Mouse (Mus musculus) neural tube, embryonic 13.5 days (tissue): Measurements from ENCODE around the gene Ccdc82. TPM values are rescaled to one million over a fixed set of nuclear protein-coding genes. Genes with fewer than 3 reads are reported as not detected.
A peak's percentile ranks its signal among the peaks of the same experiment; 100 is the strongest.

Experiments
- ATAC-seq: fragments of 200-750 bp; cut with Nextera tagmentation; 2 replicates; pipeline ENCODE4 v1.8.0; 2017; ENCODE audit warnings: low read depth, mild to moderate bottlenecking, moderate TSS enrichment, moderate library complexity
- H3K27ac ChIP-seq: fragments of 300-500 bp; sonication (generic); replicated peaks from 2 replicates; pipeline ENCODE4 v1.5.1; 2015; ENCODE audit warnings: moderate library complexity, mild to moderate bottlenecking, inconsistent platforms
- H3K27me3 ChIP-seq: fragments of 300-500 bp; sonication (generic); 2 replicates; pipeline ENCODE4 v1.6.1; 2015; ENCODE audit warnings: mild to moderate bottlenecking, inconsistent platforms
- H3K36me3 ChIP-seq: fragments of 300-500 bp; sonication (generic); 2 replicates; pipeline ENCODE4 v1.6.1; 2015; ENCODE audit warnings: mild to moderate bottlenecking, inconsistent platforms
- H3K4me1 ChIP-seq: fragments of 300-500 bp; sonication (generic); replicated peaks from 2 replicates; pipeline ENCODE4 v1.6.1; 2015; ENCODE audit warnings: inconsistent platforms
- H3K4me2 ChIP-seq: fragments of 300-500 bp; sonication (generic); 2 replicates; pipeline ENCODE4 v1.6.1; 2015; ENCODE audit warnings: inconsistent platforms, mild to moderate bottlenecking, moderate library complexity
- H3K4me3 ChIP-seq: fragments of 300-500 bp; sonication (generic); 2 replicates; pipeline ENCODE4 v1.5.1; 2015; ENCODE audit warnings: mild to moderate bottlenecking, inconsistent platforms
- H3K9ac ChIP-seq: fragments of 300-500 bp; sonication (generic); 2 replicates; pipeline ENCODE4 v1.6.1; 2015; ENCODE audit warnings: moderate library complexity, mild to moderate bottlenecking, inconsistent platforms
- H3K9me3 ChIP-seq: fragments of 300-500 bp; sonication (generic); 2 replicates; pipeline ENCODE4 v1.6.1; 2016; ENCODE audit warnings: inconsistent platforms
- WGBS: fragments of 180-500 bp; shearing (Covaris S2); methylation state at CpG from one replicate; pipeline ENCODE4 v1.1.7; 2015; 5-methylcytosine and 5-hydroxymethylcytosine counted together
- polyA plus RNA-seq: library from polyadenylated mRNA; unstranded; fragments of >200 nt; fragmentation: Nextera tagmentation; extraction: Ambion mirVana; gene quantifications from 2 replicates; pipeline ENCODE4 v1.2.1, GENCODE M21; 2015

Gene Ccdc82
- polyA plus RNA-seq, 1 experiment from 2014 or later = 13.2 TPM

DNA sequence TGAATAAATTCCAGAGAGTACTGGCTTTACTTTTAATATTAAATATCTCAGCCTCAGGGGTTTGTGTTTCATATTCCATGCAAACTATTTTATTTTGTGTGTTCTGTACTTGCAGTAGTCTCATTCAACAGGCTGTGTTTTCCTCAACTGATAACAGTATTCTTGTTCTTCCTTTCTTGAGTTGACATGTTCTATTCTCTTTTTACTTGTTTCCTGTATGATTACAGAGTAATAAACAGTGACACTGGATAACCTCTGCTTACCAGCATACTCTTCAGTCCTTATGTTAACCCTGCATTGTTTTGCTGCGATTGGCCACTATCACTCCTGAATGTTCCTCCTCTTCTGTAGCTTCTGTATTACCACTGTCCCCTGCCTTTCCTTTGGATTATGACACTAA lies 10.0 kb downstream of the Ccdc82 start:
- ATAC-seq = no peak
- Histone ChIP-seq H3K4me2 (no peak overlapping the region), H3K9ac (no peak overlapping the region), H3K4me1 (no peaks in the 10 kb centered on the region), H3K27me3 (no peaks in the 10 kb centered on the region), H3K4me3 (no peak overlapping the region), H3K36me3 (no peaks in the 10 kb centered on the region; the same call in 1 of the 2 replicates), H3K27ac (no peak overlapping the region), H3K9me3 (no peaks in the 10 kb centered on the region)
- 95% methylated on average over 1 of the region's 1 CpGs for WGBS

DNA sequence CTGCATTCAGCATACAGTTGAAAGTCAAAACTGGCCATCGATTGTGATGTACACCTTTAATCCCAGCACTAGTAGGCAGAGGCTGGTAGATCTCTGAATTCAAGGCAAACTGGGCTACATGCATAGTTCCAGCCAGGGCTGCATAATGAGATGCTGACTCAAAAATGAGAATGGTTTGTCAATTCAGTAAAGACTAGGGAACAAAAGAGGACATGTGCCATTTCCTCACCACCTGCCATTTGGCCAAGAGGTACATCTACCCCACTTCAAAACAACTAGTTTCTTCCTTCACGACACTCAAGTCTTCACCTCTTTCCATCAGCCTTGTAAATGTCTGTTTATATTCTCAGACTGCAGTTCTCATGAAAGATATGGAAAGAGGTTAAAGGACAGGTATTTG lies 11.4 kb downstream of the Ccdc82 start:
- H3K9me3 ChIP-seq = no peaks in the 10 kb centered on the region

GRCm38 (mm10) chr9:13260980-13261379 lies 14.2 kb downstream of the Ccdc82 start:
- ATAC-seq = no peak
- Histone ChIP-seq H3K4me2 (no peak overlapping the region), H3K27ac (no peak overlapping the region), H3K4me1 (no peaks in the 10 kb centered on the region), H3K27me3 (no peaks in the 10 kb centered on the region), H3K9me3 (no peaks in the 10 kb centered on the region), H3K4me3 (no peak overlapping the region), H3K36me3 (no peaks in the 10 kb centered on the region), H3K9ac (no peak overlapping the region)
- WGBS = 90% methylated on average over 3 of the region's 3 CpGs

More for the DNA sequence above, 11.4 kb downstream of the Ccdc82 start:
- Histone ChIP-seq H3K36me3 (no peaks in the 10 kb centered on the region; the same call in 1 of the 2 replicates), H3K4me2 (no peak overlapping the region), H3K27ac (no peak overlapping the region), H3K4me1 (no peaks in the 10 kb centered on the region), H3K9ac (no peak overlapping the region), H3K27me3 (no peaks in the 10 kb centered on the region), H3K4me3 (no peak overlapping the region)
- no peak for ATAC-seq
- WGBS = 93% methylated on average over 2 of the region's 2 CpGs

- ATAC-seq = no peak
- WGBS = 92% methylated on average over 1 of the region's 1 CpGs
- Histone ChIP-seq H3K27ac (no peak overlapping the region), H3K4me2 (no peak overlapping the region), H3K4me1 (no peaks in the 10 kb centered on the region), H3K36me3 (no peaks in the 10 kb centered on the region), H3K9ac (no peak overlapping the region), H3K4me3 (no peak overlapping the region), H3K27me3 (no peaks in the 10 kb centered on the region), H3K9me3 (no peaks in the 10 kb centered on the region)
These were observed 26.5 kb downstream of the Ccdc82 start for GRCm38 (mm10) chr9:13273219-13273618.

- Histone ChIP-seq H3K27ac (no peak overlapping the region), H3K4me3 (no peak overlapping the region), H3K4me2 (no peak overlapping the region), H3K9me3 (no peaks in the 10 kb centered on the region), H3K9ac (no peak overlapping the region), H3K27me3 (no peaks in the 10 kb centered on the region), H3K4me1 (no peaks in the 10 kb centered on the region), H3K36me3 (no peaks in the 10 kb centered on the region)
- no peak for ATAC-seq
- WGBS = 69% methylated on average over 2 of the region's 2 CpGs
These were observed 40.7 kb downstream of the Ccdc82 start for GRCm38 (mm10) chr9:13287482-13287881.

- Histone ChIP-seq H3K9ac (peak overlapping the region; percentile 77), H3K4me1 (peaks cover 52% of the 10 kb centered on the region), H3K36me3 (no peaks in the 10 kb centered on the region), H3K27ac (peak overlapping the region; percentile 87), H3K4me2 (peak overlapping the region; percentile 79), H3K9me3 (no peaks in the 10 kb centered on the region), H3K27me3 (no peaks in the 10 kb centered on the region), H3K4me3 (peak overlapping the region; percentile 56)
- under 1% methylated on average over 28 of the region's 28 CpGs for WGBS
- ATAC-seq = peak; percentile 91
These were observed 49.7 kb downstream of the Ccdc82 start for GRCm38 (mm10) chr9:13296274-13297121.

DNA sequence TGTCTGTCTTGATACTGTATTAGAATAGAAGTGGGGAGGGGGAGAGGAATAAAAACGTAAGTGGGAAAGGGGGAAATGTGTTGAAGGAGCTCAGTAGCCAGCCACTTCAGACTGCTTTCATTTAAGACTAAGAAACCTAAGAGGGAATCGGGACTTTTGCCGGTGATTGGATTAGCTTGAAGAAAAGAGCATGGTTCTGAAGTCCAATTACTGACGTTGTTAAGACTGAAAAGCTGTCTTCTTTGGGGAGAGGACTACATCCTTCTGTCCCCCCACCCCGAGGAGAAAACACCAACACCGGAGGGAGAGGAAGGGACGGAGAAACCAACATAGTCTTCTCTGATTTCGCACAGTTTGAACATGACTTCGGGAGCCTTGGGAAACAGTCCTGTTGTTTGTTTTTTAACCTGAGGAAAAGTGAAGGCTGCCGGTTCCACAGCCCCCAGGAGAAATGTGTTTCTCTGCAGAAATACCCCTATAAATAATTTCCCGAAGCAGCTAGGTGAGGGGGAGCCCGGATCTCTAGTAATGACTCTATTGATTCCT lies 50.4 kb downstream of the Ccdc82 start:
- WGBS = under 1% methylated on average over 12 of the region's 12 CpGs
- Histone ChIP-seq H3K9ac (peak overlapping the region; percentile 77), H3K4me3 (peak overlapping the region; percentile 56), H3K36me3 (no peaks in the 10 kb centered on the region), H3K4me2 (peak overlapping the region; percentile 79), H3K27me3 (no peaks in the 10 kb centered on the region), H3K27ac (peak overlapping the region; percentile 87), H3K4me1 (peaks cover 59% of the 10 kb centered on the region), H3K9me3 (no peaks in the 10 kb centered on the region)
- ATAC-seq = peak; percentile 13; the same call in 1 of the 2 replicates

- H3K4me3 ChIP-seq = peak within 1 kb of the TSS; percentile 56
These were observed 51.1 kb downstream of the Ccdc82 start, which contains the start of gene Maml2 for GRCm38 (mm10) chr9:13297668-13298512. TSS of gene Maml2 (plus strand) at chr9:13297957.

DNA sequence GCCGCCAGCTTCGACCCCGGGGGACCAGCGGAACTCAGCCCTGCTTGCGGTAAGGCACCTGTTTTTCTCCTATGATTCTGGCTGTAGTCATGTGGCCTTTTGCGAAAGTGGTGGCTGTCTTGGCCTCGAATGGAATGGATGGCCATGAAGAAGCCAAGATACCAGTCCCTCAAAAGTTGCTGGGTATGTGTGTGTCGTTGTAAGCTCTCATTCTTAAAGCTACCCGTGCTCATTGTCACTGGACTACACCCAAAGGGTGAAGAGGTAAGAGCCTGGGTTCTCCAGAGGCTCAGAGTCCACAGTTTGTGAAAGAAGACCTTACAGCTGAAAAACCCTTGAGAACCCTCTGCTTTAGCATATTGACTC lies 51.7 kb downstream of the Ccdc82 start:
- H3K27me3 ChIP-seq = no peaks in the 10 kb centered on the region
- peak overlapping the region; percentile 56 for H3K4me3 ChIP-seq
- no peak; the same call in 1 of the 2 replicates for ATAC-seq
- no peaks in the 10 kb centered on the region for H3K9me3 ChIP-seq
- no peaks in the 10 kb centered on the region for H3K36me3 ChIP-seq
- 25% methylated on average over 9 of the region's 9 CpGs for WGBS
- H3K4me2 ChIP-seq = peak overlapping the region; percentile 79
- peak overlapping the region; percentile 87 for H3K27ac ChIP-seq
- H3K9ac ChIP-seq = peak overlapping the region; percentile 77
- H3K4me1 ChIP-seq = peaks cover 72% of the 10 kb centered on the region

More at GRCm38 (mm10) chr9:13297668-13298512, 51.1 kb downstream of the Ccdc82 start, which contains the start of gene Maml2:
- peak; percentile 72 for ATAC-seq
- Histone ChIP-seq H3K4me2 (peak within 1 kb of the TSS; percentile 79), H3K27me3 (no peaks in the 10 kb centered on the region), H3K36me3 (no peaks in the 10 kb centered on the region), H3K9me3 (no peaks in the 10 kb centered on the region), H3K9ac (peak within 1 kb of the TSS; percentile 77), H3K4me1 (peaks cover 66% of the 10 kb centered on the region), H3K27ac (peak within 1 kb of the TSS; percentile 87)
- WGBS = under 1% methylated on average over 23 of the region's 23 CpGs

DNA sequence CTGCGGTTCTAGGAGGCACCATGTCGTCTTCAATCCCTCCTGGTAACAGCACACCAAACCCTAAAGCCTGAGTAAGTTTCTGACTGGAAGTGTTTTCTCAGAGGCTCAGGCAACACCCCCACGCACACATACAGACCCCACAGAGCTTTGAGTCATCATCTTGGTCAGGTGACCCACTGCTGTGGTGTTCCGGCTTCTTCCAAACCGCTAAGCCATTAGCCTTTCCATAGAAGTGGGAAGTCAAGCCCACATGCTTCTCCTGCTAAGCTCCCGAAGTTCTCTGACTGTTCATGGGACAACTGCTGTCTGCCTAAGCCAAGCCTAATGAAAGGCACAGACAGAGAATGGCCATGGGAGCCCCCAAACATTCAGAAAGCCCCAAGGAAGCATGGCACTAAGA lies 52.4 kb downstream of the Ccdc82 start:
- Histone ChIP-seq H3K4me3 (peak overlapping the region; percentile 56), H3K36me3 (no peaks in the 10 kb centered on the region), H3K4me1 (peaks cover 79% of the 10 kb centered on the region), H3K9me3 (no peaks in the 10 kb centered on the region), H3K27ac (peak overlapping the region; percentile 87), H3K4me2 (peak overlapping the region; percentile 79), H3K27me3 (no peaks in the 10 kb centered on the region), H3K9ac (peak overlapping the region; percentile 77)
- 71% methylated on average over 6 of the region's 6 CpGs for WGBS
- ATAC-seq = no peak

GRCm38 (mm10) chr9:13300041-13300441 lies 53.3 kb downstream of the Ccdc82 start:
- Histone ChIP-seq H3K4me2 (peak overlapping the region; percentile 79), H3K27me3 (no peaks in the 10 kb centered on the region), H3K27ac (peak overlapping the region; percentile 87), H3K9me3 (no peaks in the 10 kb centered on the region), H3K4me3 (peak overlapping the region; percentile 56), H3K4me1 (peaks cover 86% of the 10 kb centered on the region), H3K36me3 (no peaks in the 10 kb centered on the region), H3K9ac (peak overlapping the region; percentile 77)
- ATAC-seq = no peak
- WGBS = 28% methylated on average over 3 of the region's 3 CpGs
